Mouse (Mus musculus): ENCODE data around the gene Dock1. TPM values are rescaled to one million over a fixed set of nuclear protein-coding genes. Genes with fewer than 3 reads are reported as not detected.

Gene Dock1
- total RNA-seq (2021), result 10 to 100 TPM; 14.6 to 15.4 TPM
- long read RNA-seq, experiment 1, full-length matches to known transcripts, result 1 of 6 reads
- long read RNA-seq, experiment 1, partial matches to known transcripts, result 4 of 6 reads
- long read RNA-seq, experiment 1, other reads (novel, unspliced or antisense), result 1 of 6 reads
- long read RNA-seq, experiment 2, full-length matches to known transcripts, result 1 of 5 reads
- long read RNA-seq, experiment 2, partial matches to known transcripts, result 2 of 5 reads
- long read RNA-seq, experiment 2, other reads (novel, unspliced or antisense), result 2 of 5 reads

- peak; percentile 82 for DNase-seq
- intact Hi-C loops (cut with DNase I; ENCODE audit: low total_unique reads), result no loop called here
Observed at GRCm38 (mm10) chr7:134670312-134671002, at the start of gene Dock1. TSS of gene Dock1 (plus strand) at chr7:134670654.

DNA sequence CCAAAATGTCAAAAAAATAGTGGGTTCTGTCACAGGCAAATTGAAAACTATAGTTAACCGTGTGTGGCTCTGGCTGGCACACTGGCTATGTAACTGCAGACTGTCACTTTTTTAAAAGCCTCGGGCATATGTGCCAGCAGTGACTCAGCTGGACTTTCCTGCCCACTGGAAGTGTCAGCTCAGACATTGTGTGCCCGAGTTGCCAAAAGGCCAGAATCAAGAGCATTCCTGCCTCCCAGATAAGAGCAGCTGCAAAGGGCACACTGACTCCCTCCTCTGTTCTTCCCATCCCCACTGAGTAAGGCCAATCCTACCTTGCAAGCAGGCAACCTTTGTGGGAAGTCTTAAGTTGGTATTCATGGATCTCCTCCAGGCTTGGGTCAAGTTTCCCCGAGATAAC lies 42.5 kb upstream of the Dock1 start:
- no peak for DNase-seq
- intact Hi-C loops (cut with DNase I; ENCODE audit: low total_unique reads), result no loop called here

DNA sequence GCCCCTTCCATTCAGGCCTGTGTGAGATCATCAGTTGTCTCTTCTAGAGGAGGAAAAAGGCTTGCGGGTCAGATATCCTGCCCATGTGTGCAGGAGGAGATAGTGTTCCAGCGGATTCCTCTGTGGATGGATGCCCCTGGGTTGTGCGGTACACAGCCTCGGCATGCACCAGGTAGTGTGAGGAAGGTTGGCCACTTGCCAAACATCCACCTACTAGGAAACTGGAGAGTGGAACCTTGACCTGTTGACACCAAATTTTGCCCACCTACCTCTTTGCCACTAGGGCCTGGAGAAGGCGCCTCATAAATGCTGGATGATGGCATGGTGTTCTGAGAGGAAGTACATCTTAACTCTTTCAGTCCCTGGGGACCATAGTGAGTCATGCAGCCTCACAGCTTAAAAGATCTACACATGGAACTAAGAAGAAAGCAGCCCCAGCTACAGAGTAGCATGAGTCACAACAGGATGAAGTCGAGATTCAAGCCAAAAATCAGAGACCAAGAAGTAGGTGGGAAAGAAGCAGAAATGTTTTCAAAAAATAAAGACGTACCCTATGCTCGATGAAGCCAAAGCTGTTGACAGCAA lies 20.1 kb upstream of the Dock1 start:
- DNase-seq, result no peak
- intact Hi-C loops (cut with DNase I; ENCODE audit: low total_unique reads), result no loop called here

DNA sequence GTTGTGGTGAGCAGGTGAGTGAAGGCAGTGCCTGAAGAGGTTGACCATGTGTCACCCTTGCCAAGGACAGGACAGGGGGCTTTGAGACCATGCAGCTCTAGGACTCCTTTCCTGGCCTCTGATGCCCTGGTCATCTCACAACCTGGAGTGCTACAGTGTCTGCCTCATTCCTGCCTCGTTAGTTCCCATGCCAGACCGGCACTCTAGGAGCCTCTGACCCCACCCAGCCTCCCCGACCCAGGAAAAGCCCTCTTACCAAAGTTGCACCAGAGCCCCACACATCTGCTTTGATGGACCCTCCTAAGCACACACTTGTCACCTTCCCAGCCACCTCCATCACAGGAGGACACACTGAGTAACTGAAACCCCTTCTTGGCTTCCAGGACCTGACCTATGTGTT lies 19.4 kb upstream of the Dock1 start:
- no peak for DNase-seq
- intact Hi-C loops (cut with DNase I; ENCODE audit: low total_unique reads), result no loop called here

DNA sequence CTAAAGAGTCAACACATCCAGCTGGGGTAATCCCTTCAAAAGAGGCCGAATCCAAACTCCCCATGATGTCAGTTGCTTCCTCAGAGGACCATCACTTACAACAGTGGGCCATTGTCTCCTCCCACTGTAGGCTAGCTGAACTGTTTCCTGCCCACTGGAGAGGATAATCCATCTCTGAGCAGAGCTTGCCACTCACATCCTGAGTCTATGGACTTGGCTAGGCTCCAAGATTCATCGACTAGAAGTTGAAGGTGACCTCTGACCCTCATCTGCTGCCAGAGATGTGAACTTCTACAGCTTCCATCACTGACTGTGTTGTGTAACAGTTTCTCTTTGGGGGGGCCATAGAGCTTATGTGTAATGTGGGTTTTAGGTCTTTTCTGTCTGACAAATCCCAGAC lies 7.2 kb upstream of the Dock1 start:
- intact Hi-C loops (cut with DNase I; ENCODE audit: low total_unique reads), result no loop called here
- DNase-seq, result no peak

DNA sequence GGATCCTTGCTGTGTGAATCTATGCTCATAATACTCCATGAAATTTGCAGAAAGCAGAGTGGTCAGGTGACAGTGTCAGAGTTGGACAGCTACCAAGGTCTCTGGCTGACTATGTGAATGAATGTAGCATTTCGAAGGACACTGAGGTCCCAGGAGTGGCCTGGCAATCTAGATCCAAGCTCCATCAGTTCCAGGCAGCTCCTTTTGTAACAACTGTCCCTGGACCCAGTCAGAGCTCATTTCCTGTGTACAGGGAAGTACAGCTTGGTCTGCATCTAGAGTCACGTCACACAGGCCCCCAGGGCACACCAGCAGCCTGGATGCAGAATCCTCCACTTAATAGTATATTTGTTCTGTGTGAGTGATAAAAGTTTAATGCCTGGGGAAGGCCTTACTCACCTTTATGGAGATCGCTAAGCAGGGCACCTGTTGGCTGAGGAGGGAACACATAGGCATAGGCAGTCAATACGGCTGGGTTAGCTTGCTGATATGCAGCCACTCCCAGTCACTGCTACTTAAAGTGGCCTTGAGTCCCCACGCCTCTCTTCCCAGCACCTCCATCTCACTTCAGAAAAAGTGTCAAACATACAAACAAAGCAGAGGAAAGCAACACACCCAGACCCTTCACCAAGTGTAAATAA lies 4.7 kb upstream of the Dock1 start:
- intact Hi-C loops (cut with DNase I; ENCODE audit: low total_unique reads), result no loop called here
- DNase-seq, result no peak

GRCm38 (mm10) chr7:134667271-134667702 lies 3.2 kb upstream of the Dock1 start:
- intact Hi-C loops (cut with DNase I; ENCODE audit: low total_unique reads), result no loop called here
- DNase-seq, result no peak

DNA sequence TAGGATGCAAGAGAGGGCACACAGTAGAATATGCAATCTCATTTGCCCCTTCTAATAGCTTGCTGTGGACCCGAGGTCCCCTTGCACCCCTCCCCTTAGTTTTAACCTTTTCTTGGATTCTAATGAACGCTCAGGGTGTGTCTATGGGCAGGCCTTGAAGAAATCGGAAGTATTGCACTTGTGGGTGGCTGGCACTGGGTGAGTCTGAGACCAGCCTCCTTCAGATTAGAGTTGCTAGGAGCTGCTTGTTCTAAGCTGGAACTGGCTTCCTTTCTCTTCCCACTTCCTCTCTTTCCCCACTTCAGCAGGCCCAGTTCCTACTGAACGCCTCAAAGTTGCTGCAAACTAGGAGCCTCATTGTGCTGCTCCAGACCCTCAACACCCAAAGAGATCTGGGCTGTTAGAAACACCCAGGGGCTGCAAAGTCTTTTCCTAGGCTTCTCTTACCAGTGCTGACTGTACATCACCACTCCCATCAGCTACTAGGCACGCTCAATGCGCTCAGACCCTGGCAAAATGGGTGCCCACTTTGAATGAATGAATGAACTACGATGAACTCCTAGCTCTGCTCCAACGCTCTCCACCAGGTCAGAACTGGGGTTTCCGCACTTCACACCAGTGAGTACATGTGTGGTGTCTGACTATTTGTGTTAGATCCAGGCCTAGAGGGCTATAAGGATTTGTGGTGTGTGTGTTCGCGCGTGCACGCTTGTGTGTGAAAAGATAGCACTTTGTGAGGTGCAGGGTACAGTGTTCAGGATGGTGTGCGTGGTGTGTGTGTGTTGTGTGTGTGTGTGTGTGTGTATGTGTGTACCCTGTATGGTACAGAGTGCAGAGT lies 761 bp upstream of the Dock1 start:
- no peak for DNase-seq
- intact Hi-C loops (cut with DNase I; ENCODE audit: low total_unique reads), result no loop called here

DNA sequence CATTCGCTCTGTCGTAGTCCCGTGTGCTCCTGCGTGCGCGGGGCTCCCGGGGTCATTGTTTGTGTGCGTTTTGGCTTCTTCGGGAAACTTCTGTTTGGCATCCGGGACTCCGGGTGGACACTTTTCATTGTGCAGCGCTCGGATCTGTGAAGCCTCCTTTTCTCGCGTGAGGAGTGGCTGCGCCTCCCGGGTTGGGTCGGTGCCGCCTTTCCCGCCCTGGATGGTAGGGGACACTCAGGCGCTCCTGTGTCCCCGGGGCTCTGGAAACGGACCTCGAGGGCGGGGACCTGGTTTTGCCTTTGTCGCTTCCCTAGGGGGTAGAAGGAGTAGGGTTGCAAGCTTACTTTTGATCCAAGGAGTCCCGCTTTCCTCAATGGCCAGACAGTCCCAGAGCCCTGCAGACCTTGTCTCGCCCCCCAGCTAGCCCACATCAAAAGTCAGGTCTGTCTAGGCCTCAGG lies 578 bp downstream of the Dock1 start:
- DNase-seq, result peak; percentile 60
- intact Hi-C loops (cut with DNase I; ENCODE audit: low total_unique reads), result no loop called here

DNA sequence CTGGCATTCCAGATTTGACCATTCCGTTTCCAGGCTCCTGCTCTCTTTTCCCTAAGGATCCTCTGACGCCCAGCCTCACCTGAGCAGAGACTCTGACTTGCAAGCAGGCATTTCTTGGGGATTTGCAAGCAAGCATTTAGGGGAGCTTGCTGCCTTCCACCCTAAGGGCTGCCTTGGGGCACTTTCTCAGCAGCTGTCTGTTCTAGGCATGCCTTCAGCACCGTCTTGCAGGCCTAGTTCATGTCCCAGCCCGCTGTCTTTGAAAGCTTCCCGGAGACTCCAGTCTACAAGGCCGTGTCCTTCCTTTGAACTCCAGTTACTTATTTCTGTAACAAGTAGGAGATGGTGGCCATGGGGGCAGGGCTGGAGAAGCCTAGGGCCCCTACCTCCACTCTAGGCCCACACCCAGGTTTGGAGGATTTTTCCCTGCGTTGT lies 1.0 kb downstream of the Dock1 start:
- DNase-seq, result no peak
- intact Hi-C loops (cut with DNase I; ENCODE audit: low total_unique reads), result no loop called here

- intact Hi-C loops (cut with DNase I; ENCODE audit: low total_unique reads), result no loop called here
Observed at GRCm38 (mm10) chr7:134673135-134673534, 2.7 kb downstream of the Dock1 start.

GRCm38 (mm10) chr7:134673952-134674351 lies 3.5 kb downstream of the Dock1 start:
- intact Hi-C loops (cut with DNase I; ENCODE audit: low total_unique reads), result no loop called here
- peak; percentile 33 for DNase-seq

More at GRCm38 (mm10) chr7:134673135-134673534, 2.7 kb downstream of the Dock1 start:
- no peak for DNase-seq

DNA sequence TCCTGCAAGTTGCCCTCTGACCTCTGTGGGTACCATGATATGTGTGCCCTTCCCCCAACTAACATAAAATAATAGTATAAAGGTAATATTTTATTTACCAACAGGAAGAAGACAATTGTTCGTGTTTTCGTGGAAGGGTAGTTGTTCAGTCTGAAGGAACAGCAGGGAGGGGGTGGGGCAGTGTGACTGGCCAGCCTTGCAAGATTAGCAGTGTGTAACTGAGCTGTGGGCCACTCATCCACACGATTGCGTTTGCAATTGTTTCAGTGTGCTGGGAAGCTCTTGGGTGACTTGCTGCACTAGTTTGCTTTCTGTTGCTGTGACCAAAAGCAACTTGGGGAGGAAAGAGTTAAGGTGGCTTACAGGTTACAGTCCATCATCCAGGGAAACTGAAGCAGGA lies 7.4 kb downstream of the Dock1 start:
- no peak for DNase-seq
- intact Hi-C loops (cut with DNase I; ENCODE audit: low total_unique reads), result no loop called here

DNA sequence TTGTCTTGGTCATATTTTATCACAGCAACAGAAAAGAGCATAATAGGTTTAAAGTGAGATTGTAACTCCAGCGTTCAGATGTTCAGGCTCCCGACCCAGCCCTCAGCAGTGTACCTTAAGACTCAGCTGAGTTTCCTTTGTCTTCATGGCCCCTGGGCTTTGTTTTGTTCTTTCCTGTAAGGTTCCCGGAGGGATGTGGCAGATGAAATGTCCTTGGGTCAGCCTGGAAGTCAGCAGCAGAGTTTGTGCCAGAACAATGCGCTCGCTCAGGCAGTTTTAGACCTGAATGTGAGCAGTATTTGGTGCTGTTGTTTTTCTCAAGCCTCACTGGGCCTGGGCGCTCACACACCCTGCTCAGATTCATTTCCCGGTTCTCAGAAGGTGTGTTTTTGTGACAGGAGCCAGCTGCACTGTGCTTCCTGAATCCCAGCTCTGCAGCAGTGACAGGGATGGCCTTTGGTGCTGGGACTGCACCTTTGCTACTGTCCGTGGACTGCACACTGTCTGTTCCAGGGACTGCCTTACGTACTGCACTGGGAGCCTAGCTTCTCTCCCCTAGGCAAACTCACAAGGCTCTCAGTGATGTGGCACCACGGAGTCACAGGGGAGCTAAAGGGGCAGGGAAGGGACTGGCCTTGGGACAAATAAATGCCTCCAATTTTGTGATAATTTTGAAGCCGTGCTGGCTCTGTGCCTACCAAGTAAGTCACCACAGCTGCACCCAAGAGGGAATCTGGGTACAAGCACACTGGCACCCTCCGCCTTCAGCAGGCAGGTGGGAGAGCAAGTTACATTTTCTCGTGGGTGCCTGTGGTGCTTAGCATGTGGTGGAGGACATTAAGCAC lies 9.1 kb downstream of the Dock1 start:
- intact Hi-C loops (cut with DNase I; ENCODE audit: low total_unique reads), result no loop called here
- no peak for DNase-seq

GRCm38 (mm10) chr7:134680161-134680560 lies 9.7 kb downstream of the Dock1 start:
- intact Hi-C loops (cut with DNase I; ENCODE audit: low total_unique reads), result no loop called here
- no peak for DNase-seq

- intact Hi-C loops (cut with DNase I; ENCODE audit: low total_unique reads), result no loop called here
- DNase-seq, result no peak
Observed at GRCm38 (mm10) chr7:134681729-134682527, 11.5 kb downstream of the Dock1 start.

DNA sequence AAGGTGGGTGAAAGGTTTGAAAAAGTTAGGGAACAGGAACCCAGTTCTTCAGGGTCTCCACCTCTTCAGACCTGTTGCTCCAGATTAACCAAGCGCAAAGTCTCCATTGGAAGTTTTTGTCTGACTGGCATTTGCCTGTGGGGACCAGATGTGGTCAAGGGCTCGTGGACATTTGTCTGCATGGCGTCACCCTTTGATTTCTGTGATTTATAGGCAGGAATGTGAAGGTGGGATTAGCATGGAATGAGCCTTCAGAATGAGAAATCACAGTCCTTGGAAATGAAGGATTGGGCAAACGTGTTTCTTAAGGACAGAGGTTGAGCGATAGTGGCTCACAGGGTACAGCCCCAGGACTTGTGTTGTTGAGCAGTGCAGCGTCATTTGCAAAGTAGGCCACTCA lies 17.9 kb downstream of the Dock1 start:
- DNase-seq, result no peak
- intact Hi-C loops (cut with DNase I; ENCODE audit: low total_unique reads), result no loop called here

DNA sequence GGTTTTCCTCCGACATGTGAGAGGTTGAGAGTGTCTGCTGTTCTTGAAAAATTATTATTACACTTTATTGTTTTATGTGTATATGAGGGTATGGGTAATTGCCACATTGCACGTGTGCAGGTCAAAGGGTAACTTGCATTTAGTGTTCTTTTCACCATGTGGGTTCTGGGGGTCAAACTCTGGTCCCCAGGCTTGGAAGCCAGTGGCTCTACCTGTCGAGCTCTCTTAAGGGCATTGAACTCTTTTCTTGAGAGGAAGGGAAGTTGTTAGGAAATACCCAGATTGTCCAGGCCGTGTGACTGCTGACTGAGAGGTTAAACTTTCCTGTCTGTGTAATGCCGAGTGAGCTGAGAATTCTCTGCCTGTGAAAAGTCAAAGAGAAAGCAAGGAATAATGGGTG lies 19.7 kb downstream of the Dock1 start:
- intact Hi-C loops (cut with DNase I; ENCODE audit: low total_unique reads), result no loop called here
- DNase-seq, result no peak

All from gastrocnemius, postnatal 14 days (tissue).